Mouse (Mus musculus): ENCODE measurements around the gene Ypel5.
A peak's percentile ranks its signal among the peaks of the same experiment; 100 is the strongest.

DNA sequence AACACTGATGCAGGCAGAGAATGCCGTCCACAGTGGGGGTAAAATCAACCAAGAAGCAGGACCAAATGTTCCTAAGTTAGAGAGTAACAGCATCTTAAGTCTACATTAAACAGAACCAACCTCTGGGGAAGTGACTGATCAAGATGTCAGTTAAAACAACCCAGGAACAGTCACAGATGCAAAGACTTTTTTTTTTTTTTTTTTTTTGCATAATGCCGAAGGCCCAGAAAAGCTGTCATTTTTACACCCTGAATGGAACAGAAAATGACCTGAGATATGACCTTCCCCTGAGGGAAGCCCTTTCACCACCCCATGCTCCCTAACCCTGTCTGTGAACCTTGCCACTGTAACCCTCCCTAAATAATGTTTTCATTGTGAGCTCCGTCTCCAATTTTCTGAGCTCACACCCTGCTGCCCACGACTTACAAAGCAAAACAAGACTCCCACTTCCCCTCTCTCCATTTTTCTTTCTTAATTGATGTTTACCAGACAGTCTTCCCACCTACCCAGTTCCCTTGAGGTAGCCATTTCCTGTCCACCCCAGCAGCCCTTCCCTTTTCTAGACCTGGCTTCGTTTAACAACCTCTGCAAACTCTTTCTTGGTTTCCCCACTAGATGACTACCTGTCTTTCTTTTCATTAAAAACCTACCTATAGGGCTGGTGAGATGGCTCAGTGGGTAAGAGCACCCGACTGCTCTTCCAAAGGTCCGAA lies 26.2 kb upstream of the Ypel5 start:
- TF ChIP-seq ZNF384 (IDR thresholded peaks at IDR 0.05; ENCODE audit: low read depth, low read length) (peak; percentile 71), MAFK (IDR thresholded peaks at IDR 0.05; ENCODE audit: insufficient read depth, low read depth, low read length) (no peak), CHD2 (IDR thresholded peaks at IDR 0.05; ENCODE audit: low read depth, low read length) (no peak), ZC3H11A (IDR thresholded peaks at IDR 0.05; ENCODE audit: borderline replicate concordance, low read depth, low read length) (no peak)

All from ES-E14 (cell line).